22 mouse cellular contexts compared by ENCODE assay signal in the genomic region with DNA sequence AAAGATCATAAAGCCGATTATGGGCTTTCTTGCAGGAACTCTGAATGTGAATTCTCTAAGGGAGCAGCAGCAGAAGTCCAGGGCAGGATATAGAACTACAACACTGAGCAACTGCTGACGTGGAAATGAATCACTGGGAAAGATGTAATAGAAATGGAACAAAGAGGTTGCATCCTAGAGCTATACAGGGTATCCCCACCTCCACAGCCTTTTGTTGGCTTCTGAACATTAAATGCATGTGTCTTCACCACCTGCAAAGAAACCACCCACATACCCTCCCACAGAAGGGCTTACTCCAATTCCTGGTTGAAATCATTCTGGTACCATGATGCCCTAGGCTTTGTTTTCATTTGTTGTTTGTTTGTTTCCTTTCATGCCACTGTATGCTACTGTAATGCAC.
DNase-seq lines count a peak whose midpoint lies in the region; TF ChIP-seq lines count a peak whose summit lies in the region.
"Had no signal": no experiment of that assay in that cellular context is flagged by ENCODE, and none has a peak within 500 bp of the region (broad histone marks: within the 10 kb centered on the region; RNA-seq: fewer than 3 reads in every experiment).

No protein-coding gene starts in this region.

- 0 out of 2 replicates have a peak overlapping the region, but pooled peaks have one; percentile 15 for H3K27ac ChIP-seq in left cerebral cortex, adult 2 months
- H3K27ac ChIP-seq: forebrain, embryonic 10.5 days; forebrain, embryonic 13.5 days; heart, embryonic 15.5 days; hindbrain, embryonic 10.5 days; hindbrain, embryonic 13.5 days had no signal

- DNase-seq in left cerebral cortex, adult 2 months (ENCODE audit: extremely low spot score in 1 of 2, low spot score in 2 of 2), result peak in 1 of 2 experiments; percentile 38
- no peak for DNase-seq in left cerebral cortex, postnatal 14 days (ENCODE audit: low spot score in 2 of 2)
- DNase-seq in right cerebral cortex, adult 2 months (ENCODE audit: low spot score in 2 of 2), result peak; percentile 45 to 53
- no peak for DNase-seq in right cerebral cortex, postnatal 10 days (ENCODE audit: low spot score in 2 of 2)
- DNase-seq in left cerebral cortex, postnatal 25 days (ENCODE audit: low spot score in 2 of 2), result peak; percentile 16 to 67
- peak; percentile 70 for DNase-seq in telencephalon, adult 2 months (ENCODE audit: low read depth, low spot score)
- DNase-seq in cerebellum, postnatal 36 days, result no peak
- DNase-seq: adrenal gland, adult 2 months; adrenal gland, postnatal 14 days; cerebellum, adult 11-12 months; cerebellum, adult 8-10 months; cerebellum, postnatal 10 days; gastrocnemius, postnatal 25 days; heart, adult 18-20 months; heart, postnatal 10 days; heart, postnatal 36 days had no signal

- intact Hi-C loops in left cerebral cortex, adult 2 months (cut with DNase I), result loop anchor here (1.0 kb wide), 1 partner anchor 211 kb away; no protein-coding TSS in a partner anchor
- intact Hi-C loops in left cerebral cortex, postnatal 14 days (cut with DNase I), result no loop called here
- intact Hi-C loops in left cerebral cortex, postnatal 25 days (cut with DNase I), result no loop called here

- H3K4me3 ChIP-seq in left cerebral cortex, adult 2 months, result no peak overlapping the region
- H3K4me3 ChIP-seq: forebrain, embryonic 10.5 days; forebrain, embryonic 13.5 days; heart, embryonic 12.5 days; heart, embryonic 15.5 days; hindbrain, embryonic 10.5 days; hindbrain, embryonic 13.5 days had no signal

- no peak for TF ChIP-seq CTCF in left cerebral cortex, adult 2 months (IDR thresholded peaks at IDR 0.05)

Comparison
In these comparisons a context has a peak if more than half of its experiments do, and no peak if none do; other contexts are left out.
1. DNase-seq: peak in right cerebral cortex, adult 2 months (2 of 2), left cerebral cortex, postnatal 25 days (2 of 2) and telencephalon, adult 2 months (single experiment); none in left cerebral cortex, postnatal 14 days (0 of 2), right cerebral cortex, postnatal 10 days (0 of 2) and cerebellum, postnatal 36 days (0 of 2).